Mouse (Mus musculus) heart, embryonic 13.5 days (tissue): ENCODE measurements around the gene Ppp6r3. TPM values are rescaled to one million over a fixed set of nuclear protein-coding genes. Genes with fewer than 3 reads are reported as not detected.

Source experiments
- ATAC-seq: fragments of 200-750 bp; cut with Nextera tagmentation; 2 replicates; pipeline ENCODE4 v1.8.0; 2017; ENCODE audit warnings: moderate TSS enrichment; ENCODE audit not compliant: insufficient number of reproducible peaks, low FRiP score, low TSS enrichment; ENCODE audit errors: extremely low read depth
- H3K27ac ChIP-seq: fragments of 300-500 bp; sonication (generic); replicated peaks from 2 replicates; pipeline ENCODE4 v1.5.1; 2015; ENCODE audit warnings: moderate library complexity, mild to moderate bottlenecking, inconsistent platforms
- H3K27me3 ChIP-seq: fragments of 300-500 bp; sonication (generic); replicated peaks from 2 replicates; pipeline ENCODE4 v1.6.1; 2015; ENCODE audit warnings: mild to moderate bottlenecking, inconsistent platforms
- H3K36me3 ChIP-seq: fragments of 300-500 bp; sonication (generic); 2 replicates; pipeline ENCODE4 v1.6.1; 2015; ENCODE audit warnings: mild to moderate bottlenecking, inconsistent platforms
- H3K4me1 ChIP-seq: fragments of 300-500 bp; sonication (generic); 2 replicates; pipeline ENCODE4 v1.6.1; 2015; ENCODE audit warnings: inconsistent platforms
- H3K4me2 ChIP-seq: fragments of 300-500 bp; sonication (generic); 2 replicates; pipeline ENCODE4 v1.6.1; 2015; ENCODE audit warnings: inconsistent platforms, mild to moderate bottlenecking, moderate library complexity
- H3K4me3 ChIP-seq: fragments of 300-500 bp; sonication (generic); 2 replicates; pipeline ENCODE4 v1.5.1; 2015; ENCODE audit warnings: moderate library complexity, mild to moderate bottlenecking, inconsistent platforms
- H3K9ac ChIP-seq: fragments of 300-500 bp; sonication (generic); 2 replicates; pipeline ENCODE4 v1.6.1; 2015; ENCODE audit warnings: inconsistent platforms, mild to moderate bottlenecking, moderate library complexity
- H3K9me3 ChIP-seq: fragments of 300-500 bp; sonication (generic); 2 replicates; pipeline ENCODE4 v1.6.1; 2016; ENCODE audit warnings: inconsistent platforms
- WGBS: fragments of 180-500 bp; shearing (Covaris S2); methylation state at CpG from one replicate; pipeline ENCODE4 v1.1.7; 2015; ENCODE audit warnings: mixed read lengths; 5-methylcytosine and 5-hydroxymethylcytosine counted together
- polyA plus RNA-seq: library from polyadenylated mRNA; unstranded; fragments of >200 nt; fragmentation: Nextera tagmentation; extraction: Ambion mirVana; gene quantifications from 2 replicates; pipeline ENCODE4 v1.2.1, GENCODE M21; 2015

Gene Ppp6r3
- polyA plus RNA-seq, 1 experiment from 2014 or later = 46.1 TPM

GRCm38 (mm10) chr19:3451170-3451569, 124.4 kb downstream of the Ppp6r3 start:
- Histone ChIP-seq H3K27me3 (no peaks in the 10 kb centered on the region), H3K4me2 (no peak overlapping the region), H3K9ac (no peak overlapping the region), H3K4me1 (peaks cover 9% of the 10 kb centered on the region), H3K27ac (no peak overlapping the region), H3K4me3 (no peak overlapping the region), H3K9me3 (no peaks in the 10 kb centered on the region), H3K36me3 (peaks cover 35% of the 10 kb centered on the region)
- WGBS = 28% methylated on average over 6 of the region's 6 CpGs
- no peak for ATAC-seq

- H3K4me1 ChIP-seq = peaks cover 9% of the 10 kb centered on the region
- 86% methylated on average over 3 of the region's 3 CpGs for WGBS
- no peak overlapping the region for H3K27ac ChIP-seq
- H3K36me3 ChIP-seq = peaks cover 30% of the 10 kb centered on the region
- H3K27me3 ChIP-seq = no peaks in the 10 kb centered on the region
- no peak overlapping the region for H3K9ac ChIP-seq
- H3K9me3 ChIP-seq = no peaks in the 10 kb centered on the region
- no peak overlapping the region for H3K4me3 ChIP-seq
- no peak for ATAC-seq
- no peak overlapping the region for H3K4me2 ChIP-seq
These were observed 124.8 kb downstream of the Ppp6r3 start for GRCm38 (mm10) chr19:3450714-3451113.

GRCm38 (mm10) chr19:3449248-3449647, 126.3 kb downstream of the Ppp6r3 start:
- peaks cover 9% of the 10 kb centered on the region for H3K4me1 ChIP-seq
- peaks cover 15% of the 10 kb centered on the region for H3K36me3 ChIP-seq
- H3K9me3 ChIP-seq = no peaks in the 10 kb centered on the region
- no peak overlapping the region for H3K4me2 ChIP-seq
- 64% methylated on average over 3 of the region's 3 CpGs for WGBS
- H3K27ac ChIP-seq = no peak overlapping the region
- H3K27me3 ChIP-seq = no peaks in the 10 kb centered on the region; the same call in 1 of the 2 replicates
- ATAC-seq = no peak
- H3K9ac ChIP-seq = no peak overlapping the region
- no peak overlapping the region for H3K4me3 ChIP-seq

GRCm38 (mm10) chr19:3447348-3447747, 128.2 kb downstream of the Ppp6r3 start:
- H3K4me2 ChIP-seq = no peak overlapping the region
- H3K4me3 ChIP-seq = no peak overlapping the region
- no peak for ATAC-seq
- H3K27ac ChIP-seq = no peak overlapping the region
- no peak overlapping the region for H3K9ac ChIP-seq
- no peaks in the 10 kb centered on the region for H3K36me3 ChIP-seq
- peaks cover 4% of the 10 kb centered on the region for H3K27me3 ChIP-seq
- H3K9me3 ChIP-seq = no peaks in the 10 kb centered on the region
- 57% methylated on average over 3 of the region's 3 CpGs for WGBS
- H3K4me1 ChIP-seq = peaks cover 9% of the 10 kb centered on the region

GRCm38 (mm10) chr19:3441092-3441491, 134.5 kb downstream of the Ppp6r3 start:
- Histone ChIP-seq H3K4me1 (no peaks in the 10 kb centered on the region), H3K4me2 (no peak overlapping the region), H3K9ac (no peak overlapping the region), H3K36me3 (no peaks in the 10 kb centered on the region), H3K4me3 (no peak overlapping the region), H3K27ac (no peak overlapping the region), H3K27me3 (peaks cover 35% of the 10 kb centered on the region), H3K9me3 (no peaks in the 10 kb centered on the region)
- 71% methylated on average over 10 of the region's 10 CpGs for WGBS
- no peak for ATAC-seq

GRCm38 (mm10) chr19:3440667-3441066, 134.9 kb downstream of the Ppp6r3 start:
- H3K4me2 ChIP-seq = no peak overlapping the region
- H3K9me3 ChIP-seq = no peaks in the 10 kb centered on the region
- H3K27me3 ChIP-seq = peaks cover 35% of the 10 kb centered on the region
- H3K36me3 ChIP-seq = no peaks in the 10 kb centered on the region
- H3K27ac ChIP-seq = no peak overlapping the region
- H3K4me1 ChIP-seq = no peaks in the 10 kb centered on the region
- no peak for ATAC-seq
- 66% methylated on average over 5 of the region's 5 CpGs for WGBS
- H3K4me3 ChIP-seq = no peak overlapping the region
- H3K9ac ChIP-seq = no peak overlapping the region

GRCm38 (mm10) chr19:3437980-3438379, 137.6 kb downstream of the Ppp6r3 start:
- ATAC-seq = no peak
- 56% methylated on average over 5 of the region's 5 CpGs for WGBS
- H3K4me3 ChIP-seq = no peak overlapping the region
- no peaks in the 10 kb centered on the region for H3K9me3 ChIP-seq
- H3K9ac ChIP-seq = no peak overlapping the region
- no peak overlapping the region for H3K4me2 ChIP-seq
- no peaks in the 10 kb centered on the region for H3K36me3 ChIP-seq
- 0 out of 2 replicates have a peak, but pooled peaks cover 3% of the 10 kb centered on the region for H3K4me1 ChIP-seq
- peaks cover 35% of the 10 kb centered on the region for H3K27me3 ChIP-seq
- no peak overlapping the region for H3K27ac ChIP-seq

- no peak overlapping the region for H3K4me3 ChIP-seq
- H3K27ac ChIP-seq = no peak overlapping the region
- no peak overlapping the region for H3K4me2 ChIP-seq
- H3K4me1 ChIP-seq = 0 out of 2 replicates have a peak, but pooled peaks cover 3% of the 10 kb centered on the region
- no peaks in the 10 kb centered on the region for H3K9me3 ChIP-seq
- ATAC-seq = no peak
- 50% methylated on average over 9 of the region's 9 CpGs for WGBS
- H3K9ac ChIP-seq = no peak overlapping the region
- peaks cover 28% of the 10 kb centered on the region for H3K27me3 ChIP-seq
- no peaks in the 10 kb centered on the region for H3K36me3 ChIP-seq
These were observed 138.7 kb downstream of the Ppp6r3 start for GRCm38 (mm10) chr19:3436840-3437239.

- 64% methylated on average over 3 of the region's 3 CpGs for WGBS
- no peak for ATAC-seq
These were observed 139.7 kb downstream of the Ppp6r3 start for GRCm38 (mm10) chr19:3435824-3436223.

GRCm38 (mm10) chr19:3434641-3435040, 140.9 kb downstream of the Ppp6r3 start:
- ATAC-seq = no peak
- Histone ChIP-seq H3K4me3 (no peak overlapping the region), H3K36me3 (no peaks in the 10 kb centered on the region), H3K27ac (no peak overlapping the region), H3K9ac (no peak overlapping the region), H3K4me1 (0 out of 2 replicates have a peak, but pooled peaks cover 3% of the 10 kb centered on the region), H3K27me3 (peaks cover 15% of the 10 kb centered on the region), H3K9me3 (no peaks in the 10 kb centered on the region), H3K4me2 (no peak overlapping the region)
- 40% methylated on average over 4 of the region's 4 CpGs for WGBS

More at GRCm38 (mm10) chr19:3435824-3436223, 139.7 kb downstream of the Ppp6r3 start:
- Histone ChIP-seq H3K9ac (no peak overlapping the region), H3K4me1 (0 out of 2 replicates have a peak, but pooled peaks cover 3% of the 10 kb centered on the region), H3K4me2 (no peak overlapping the region), H3K27ac (no peak overlapping the region), H3K4me3 (no peak overlapping the region), H3K27me3 (peaks cover 24% of the 10 kb centered on the region), H3K36me3 (no peaks in the 10 kb centered on the region), H3K9me3 (no peaks in the 10 kb centered on the region)

- WGBS = 40% methylated on average over 4 of the region's 4 CpGs
- Histone ChIP-seq H3K27me3 (peaks cover 9% of the 10 kb centered on the region), H3K9me3 (no peaks in the 10 kb centered on the region), H3K9ac (no peak overlapping the region), H3K4me3 (no peak overlapping the region), H3K36me3 (no peaks in the 10 kb centered on the region), H3K27ac (no peak overlapping the region), H3K4me1 (0 out of 2 replicates have a peak, but pooled peaks cover 3% of the 10 kb centered on the region), H3K4me2 (no peak overlapping the region)
- no peak for ATAC-seq
These were observed 141.4 kb downstream of the Ppp6r3 start for GRCm38 (mm10) chr19:3434124-3434523.

GRCm38 (mm10) chr19:3431969-3432368, 143.6 kb downstream of the Ppp6r3 start:
- H3K4me2 ChIP-seq = no peak overlapping the region
- 58% methylated on average over 2 of the region's 2 CpGs for WGBS
- no peak overlapping the region for H3K9ac ChIP-seq
- no peak for ATAC-seq
- H3K4me3 ChIP-seq = no peak overlapping the region
- H3K27ac ChIP-seq = no peak overlapping the region
- no peaks in the 10 kb centered on the region; the same call in 1 of the 2 replicates for H3K27me3 ChIP-seq
- H3K4me1 ChIP-seq = 0 out of 2 replicates have a peak, but pooled peaks cover 3% of the 10 kb centered on the region
- H3K36me3 ChIP-seq = no peaks in the 10 kb centered on the region
- no peaks in the 10 kb centered on the region for H3K9me3 ChIP-seq
